Mouse (Mus musculus): Measurements from ENCODE around the gene Sash1.

Sash1 gene

GRCm38 (mm10) chr10:8685269-8685668 lies 200.6 kb downstream of the Sash1 start:
- no peak for DNase-seq (ENCODE audit: low spot score in 2 of 2)

- peak in 1 of 2 experiments; percentile 24 for DNase-seq (ENCODE audit: low spot score in 2 of 2)
Measured at GRCm38 (mm10) chr10:8682900-8683299, 203.0 kb downstream of the Sash1 start.

DNA sequence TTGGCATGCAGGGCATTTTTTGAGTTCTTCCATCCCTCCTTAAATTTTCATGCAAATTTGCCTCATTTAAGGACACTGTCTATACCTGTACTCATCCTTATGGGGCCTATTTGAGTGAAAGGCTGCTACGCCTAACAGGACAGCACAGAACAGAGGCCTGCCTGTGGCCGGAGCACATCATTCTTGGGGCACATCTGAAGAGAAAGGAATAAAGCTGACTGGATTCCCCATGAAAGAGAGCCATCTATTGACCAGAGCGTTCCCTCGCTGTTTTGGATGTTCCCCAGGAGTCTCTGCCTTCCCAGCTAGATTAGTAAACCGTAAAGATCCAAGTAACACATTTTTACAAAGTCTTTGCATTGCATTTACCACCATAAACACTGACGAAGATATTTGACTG lies 203.5 kb downstream of the Sash1 start:
- DNase-seq (ENCODE audit: low spot score in 2 of 2): no peak

- no peak for DNase-seq (ENCODE audit: low spot score in 2 of 2)
Measured at GRCm38 (mm10) chr10:8676722-8677121, 209.1 kb downstream of the Sash1 start.

Measured in urinary bladder, adult 18-20 months (tissue).